Mouse (Mus musculus) kidney, adult 2 months (tissue): ENCODE results near the gene Crhr1.

ENCODE experiments used
- CTCF ChIP-seq: fragments of 200-500 bp; conservative IDR thresholded peaks from 2 replicates; pipeline ENCODE4 v1.5.1; 2011; ENCODE audit warnings: low read depth, mild to moderate bottlenecking, control low read depth, low read length, moderate library complexity, mixed read lengths; ENCODE audit not compliant: insufficient read depth, insufficient read length
- POLR2A ChIP-seq: fragments of 200-500 bp; IDR thresholded peaks from one replicate; pipeline ENCODE4 v1.6.1; 2011; ENCODE audit warnings: low read depth, low read length, control low read depth

DNA sequence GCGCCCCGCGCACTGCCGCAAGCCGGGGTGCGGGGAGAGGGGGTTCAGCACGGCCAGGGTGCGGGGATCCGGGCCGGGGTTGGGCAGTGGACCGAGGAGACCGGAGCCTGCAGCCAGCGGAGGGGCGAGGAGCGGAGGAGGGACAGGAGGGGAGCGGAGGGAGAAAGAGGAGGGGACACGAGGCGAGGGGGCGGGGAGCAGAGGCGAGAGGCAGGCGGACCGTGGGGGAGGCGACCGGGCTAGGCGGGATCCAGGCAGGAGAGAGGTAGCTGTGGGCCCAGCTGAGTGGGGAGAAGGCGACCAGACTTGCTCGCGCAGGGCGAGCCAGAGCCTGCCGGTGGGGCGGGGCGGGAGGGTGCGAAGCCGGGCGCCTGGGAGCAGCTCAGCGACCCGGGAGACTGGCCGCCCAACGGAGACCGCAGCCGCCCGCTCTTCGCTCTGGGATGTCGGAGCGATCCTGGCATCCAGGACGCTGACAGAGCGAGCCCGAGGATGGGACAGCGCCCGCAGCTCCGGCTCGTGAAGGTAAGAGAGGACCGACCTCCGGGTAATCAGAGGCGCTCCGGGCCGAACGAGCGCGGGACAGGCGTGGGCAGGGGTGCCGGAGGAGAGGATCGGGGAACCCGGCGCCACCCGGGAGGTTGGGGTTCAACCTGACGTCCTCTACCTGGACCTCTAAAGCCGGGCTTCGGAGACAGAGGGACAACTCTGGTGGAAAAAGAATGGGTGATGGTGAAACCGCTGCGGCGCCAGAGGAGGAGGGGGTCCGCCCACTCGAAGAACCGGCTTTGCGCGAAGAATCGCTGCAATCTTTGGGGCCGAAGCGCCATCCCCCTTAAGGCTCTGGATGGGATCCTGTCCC, at the start of gene Crhr1:
- TF ChIP-seq CTCF: no peak
- no peak for TF ChIP-seq POLR2A
